In genomic region chr11:69092386-69092751, GRCm38 (mm10) we compare ENCODE assay signal across 8 mouse cellular contexts. TPM values are rescaled to one million over a fixed set of nuclear protein-coding genes. Genes with fewer than 3 reads are reported as not detected.
DNase-seq lines count a peak whose midpoint lies in the region; ATAC-seq lines count a peak whose summit lies in the region.

No protein-coding gene starts in this region.

- DNase-seq in 3T3-L1 (ENCODE audit: low read depth, low spot score) = peak; percentile 89
- peak; percentile 97 for DNase-seq in B cell, adult 2 months
- peak; percentile 83 for DNase-seq in brain, adult 2 months (ENCODE audit: low read depth, low spot score)
- DNase-seq in gastrocnemius, adult 18-20 months (ENCODE audit: low spot score) = peak; percentile 92
- peak; percentile 91 for DNase-seq in kidney, postnatal 14 days
- DNase-seq in lung, postnatal 14 days = peak; percentile 95
- peak; percentile 92 for DNase-seq in splenic B cell, adult 2 months (ENCODE audit: low read depth, low spot score)

- no peaks in the 10 kb centered on the region for H3K27me3 ChIP-seq in splenic B cell, adult 2 months (ENCODE audit: control insufficient read depth, insufficient read depth, low read length, poor library complexity, severe bottlenecking)

- ATAC-seq in monocyte, adult 5-6 weeks (replicated peaks; ENCODE audit: insufficient number of reproducible peaks, low FRiP score, low TSS enrichment, poor library complexity, severe bottlenecking) = no peak

- H3K36me3 ChIP-seq in splenic B cell, adult 2 months (ENCODE audit: control insufficient read depth, insufficient read depth, low read length, poor library complexity, severe bottlenecking) = peaks cover 7% of the 10 kb centered on the region

RNA-seq across cellular contexts. Expression of gene Per1, which starts 2.6 kb away (rescaled TPM):
- 10 to 100 TPM; 41.9 to 72.2 TPM for total RNA-seq in gastrocnemius, adult 18-20 months (2021)
- 44.9 to 89.7 TPM (median 81.1 TPM) in 3 replicates for total RNA-seq in monocyte, adult 5-6 weeks (2017)

RNA-seq across cellular contexts. Expression of gene Vamp2, which starts 4.1 kb away (rescaled TPM):
- 10 to 100 TPM; 37.4 to 39.3 TPM for total RNA-seq in gastrocnemius, adult 18-20 months (2021)
- 13.1 to 89.9 TPM (median 23.6 TPM) in 3 replicates for total RNA-seq in monocyte, adult 5-6 weeks (2017)

RNA-seq across cellular contexts. Expression of gene Tmem107, which starts 21.8 kb away (rescaled TPM):
- 1 to 10 TPM; 3.5 to 3.7 TPM for total RNA-seq in gastrocnemius, adult 18-20 months (2021)
- total RNA-seq in monocyte, adult 5-6 weeks (2017) = 1.1 TPM in 1 of 3 replicates, not detected in the others

RNA-seq across cellular contexts. Expression of gene Hes7, which starts 27.8 kb away (rescaled TPM):
- not detected for total RNA-seq in gastrocnemius, adult 18-20 months (2021)
- total RNA-seq in monocyte, adult 5-6 weeks (2017) = 0.49 TPM in 1 of 3 replicates, not detected in the others

RNA-seq across cellular contexts. Expression of gene 9130213A22Rik, which starts 30.0 kb away (rescaled TPM):
- not detected for total RNA-seq in gastrocnemius, adult 18-20 months (2021)
- total RNA-seq in monocyte, adult 5-6 weeks (2017) = not detected in 3 replicates
